Mouse (Mus musculus): Measurements from ENCODE around the gene Tmem120b.

Tmem120b gene

DNA sequence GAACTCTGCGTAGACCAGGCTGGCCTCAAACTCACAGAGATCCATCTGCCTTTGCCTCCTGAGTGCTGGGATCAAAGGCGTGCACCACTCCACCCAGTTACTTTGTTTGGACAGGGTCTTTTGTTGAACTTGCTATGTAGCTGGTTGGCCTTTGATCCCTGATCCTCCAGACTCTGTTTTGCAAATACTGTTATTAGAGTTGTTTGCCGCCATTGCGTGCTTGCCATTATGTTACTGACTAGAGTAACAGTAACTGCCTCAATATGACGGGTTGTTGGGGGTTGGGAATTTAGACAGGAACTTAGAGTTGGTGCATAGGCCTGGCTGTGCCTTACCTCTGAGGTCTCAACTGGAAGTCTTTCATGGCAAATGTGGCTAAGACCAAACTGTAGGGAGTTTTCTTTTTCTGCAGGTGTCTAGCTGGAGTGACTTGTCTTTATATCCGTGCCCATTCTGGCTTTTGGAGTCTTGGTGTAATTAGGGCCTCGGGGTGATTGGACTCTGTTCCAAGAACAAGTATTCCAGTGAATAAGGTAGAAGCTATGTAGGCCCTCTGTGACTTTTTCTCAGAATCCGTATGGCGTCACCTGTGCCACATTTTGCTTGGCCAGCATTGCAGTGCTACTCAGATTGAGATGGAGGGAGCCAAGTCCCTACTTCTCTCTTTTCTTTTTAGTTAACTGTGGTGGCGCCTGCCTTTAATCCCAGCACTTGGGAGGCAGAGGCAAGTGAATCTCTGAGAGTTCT is 22.5 kb downstream of the Tmem120b start:
- no peak for DNase-seq (ENCODE audit: low spot score in 2 of 2)

DNA sequence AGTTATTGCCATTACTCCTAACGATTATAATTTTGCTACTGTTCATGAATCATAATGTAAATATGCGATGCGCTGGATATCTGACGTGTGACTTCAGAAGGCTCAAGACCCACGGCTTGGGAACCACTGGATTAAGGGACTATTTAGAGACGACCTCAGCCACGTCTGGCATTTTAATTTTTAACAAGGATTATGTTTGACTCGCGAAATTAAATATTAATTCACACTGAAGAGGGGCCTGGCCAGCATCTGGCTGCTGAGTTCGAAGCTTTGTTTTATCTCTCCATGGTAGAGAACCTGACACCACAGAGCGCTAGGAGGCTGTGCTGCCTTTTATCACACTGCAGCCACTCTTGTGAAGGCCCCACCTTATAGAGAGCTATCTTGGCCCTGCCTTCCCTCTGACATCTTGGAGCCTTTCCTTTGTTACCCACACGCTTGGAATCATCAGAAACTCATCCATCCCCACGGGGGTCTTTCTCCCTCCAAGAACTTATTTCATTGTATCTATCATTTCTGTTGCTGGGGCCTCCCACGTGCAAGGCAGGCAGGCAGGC is 24.9 kb downstream of the Tmem120b start:
- no peak for DNase-seq (ENCODE audit: low spot score in 2 of 2)

DNA sequence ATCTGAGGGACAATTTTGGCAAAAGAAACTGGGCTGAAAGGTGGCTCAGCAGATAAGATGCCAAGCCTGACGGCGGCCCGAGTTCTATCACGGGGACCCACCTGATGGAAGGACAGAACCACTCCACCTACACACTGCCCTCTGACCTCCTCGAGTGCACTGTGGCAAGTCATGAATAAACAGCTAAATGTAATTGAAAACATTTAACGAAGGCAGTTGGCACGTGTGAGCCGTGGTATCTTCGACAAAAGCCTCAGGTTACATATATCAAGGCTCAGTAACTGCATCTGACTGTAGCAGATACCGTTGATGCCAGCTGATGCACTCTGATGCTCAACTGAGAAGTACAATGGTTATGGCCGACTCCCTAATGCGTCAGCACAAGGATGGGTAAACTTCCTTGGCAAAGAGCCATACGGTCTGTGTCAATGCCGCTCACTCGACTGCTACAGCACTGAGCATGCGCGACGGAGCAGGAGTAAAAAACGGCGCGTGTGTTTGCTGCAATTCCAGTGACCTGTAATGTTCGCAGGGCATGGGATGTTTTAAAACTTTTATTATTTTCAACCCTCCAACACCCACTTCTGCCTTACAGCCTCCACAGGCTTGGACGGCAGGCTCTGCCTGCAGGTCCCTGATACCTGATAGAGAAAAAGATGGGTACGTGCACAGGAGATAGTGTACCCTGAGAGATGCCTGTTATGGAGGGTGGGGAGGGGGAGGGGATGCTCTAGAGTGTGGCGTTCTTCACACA is 26.2 kb downstream of the Tmem120b start:
- DNase-seq (ENCODE audit: low spot score in 2 of 2) = peak; percentile 35 to 46

DNA sequence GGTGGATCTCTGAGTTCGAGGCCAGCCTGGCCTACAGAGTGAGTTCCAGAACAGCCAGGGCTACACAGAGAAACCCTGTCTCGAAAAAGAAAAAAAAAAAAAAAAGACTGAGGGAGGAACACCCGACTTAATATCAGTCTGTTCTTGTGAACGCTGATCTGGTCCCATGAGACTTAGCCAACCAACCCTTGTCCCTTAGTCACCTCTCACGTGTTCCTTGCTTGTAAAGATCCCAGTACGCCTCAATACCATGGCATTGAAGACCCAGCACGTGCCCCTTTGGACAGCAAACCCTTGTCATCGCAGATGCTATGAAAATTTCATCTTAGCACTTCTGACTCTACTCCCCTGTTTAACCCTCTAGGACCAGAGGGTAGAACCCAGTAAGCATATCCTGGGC is 28.1 kb downstream of the Tmem120b start:
- no peak for DNase-seq (ENCODE audit: low spot score in 2 of 2)

DNA sequence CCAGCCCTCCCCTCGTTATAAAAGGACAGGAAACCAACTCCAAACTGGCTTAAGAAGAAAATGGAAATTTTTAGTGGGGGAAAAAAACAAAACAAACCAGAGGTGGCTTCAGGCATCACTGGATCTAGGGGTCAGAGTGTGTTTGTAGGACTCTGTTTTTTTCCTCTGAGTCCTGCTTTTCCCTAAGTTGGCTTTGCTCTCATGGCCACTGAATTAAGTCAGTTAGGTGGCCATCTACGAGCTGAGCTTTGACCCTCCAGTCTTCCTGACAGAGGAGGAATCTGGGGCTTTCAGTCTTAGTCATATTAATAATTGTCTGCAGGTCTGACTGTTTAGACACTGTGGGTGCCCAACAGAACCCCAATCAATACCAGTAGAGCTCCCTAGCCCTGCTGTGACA is 30.3 kb downstream of the Tmem120b start:
- no peak for DNase-seq (ENCODE audit: low spot score in 2 of 2)

GRCm38 (mm10) chr5:123102376-123102775 is 34.2 kb downstream of the Tmem120b start:
- no peak for DNase-seq (ENCODE audit: low spot score in 2 of 2)

DNA sequence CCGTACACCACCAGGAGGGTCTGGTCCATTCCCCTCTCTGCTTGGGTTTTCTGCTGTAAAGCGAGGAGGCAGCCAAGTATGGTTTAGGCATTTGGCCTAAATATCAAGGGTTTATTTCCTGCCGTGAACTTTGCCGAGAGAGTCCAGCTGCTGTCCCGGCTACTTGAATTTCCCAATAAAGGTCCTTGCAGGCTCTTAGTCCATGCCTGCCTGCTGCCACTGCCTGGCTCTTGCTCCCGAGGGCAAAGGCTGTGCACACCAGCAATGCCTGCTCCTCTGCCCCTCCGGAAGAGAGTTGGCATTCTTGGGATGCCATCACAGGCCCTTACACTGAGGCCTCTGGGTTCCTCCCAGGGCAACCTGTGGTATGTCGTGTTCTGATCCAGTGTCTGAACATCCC is 35.3 kb downstream of the Tmem120b start:
- no peak for DNase-seq (ENCODE audit: low spot score in 2 of 2)

- DNase-seq (ENCODE audit: low spot score in 2 of 2) = no peak
Observed at GRCm38 (mm10) chr5:123104769-123105168, 36.6 kb downstream of the Tmem120b start.

- peak in 1 of 2 experiments; percentile 46 for DNase-seq (ENCODE audit: low spot score in 2 of 2)
Observed at GRCm38 (mm10) chr5:123109452-123110203, 41.4 kb downstream of the Tmem120b start.

DNA sequence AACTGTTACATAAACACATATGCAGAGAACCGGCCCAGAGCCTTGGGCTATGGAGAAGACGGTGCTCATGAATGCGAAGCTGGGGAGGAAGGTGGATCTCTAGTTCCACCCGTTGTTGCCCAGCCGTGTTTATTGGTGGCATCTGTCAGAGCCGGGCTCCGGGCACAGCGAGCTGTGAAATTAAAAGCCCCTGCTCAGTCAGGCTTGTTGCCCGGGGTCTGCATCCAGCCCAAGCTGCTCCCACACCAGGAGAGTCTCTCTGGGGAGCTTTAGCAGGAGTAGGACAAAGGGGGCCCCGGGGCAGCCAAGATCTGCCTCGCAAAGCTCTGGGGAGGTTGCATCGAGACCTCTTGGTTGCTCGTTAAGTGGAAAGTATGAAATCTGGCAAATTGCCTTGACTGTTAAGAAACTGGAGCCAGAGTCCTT is 42.1 kb downstream of the Tmem120b start:
- DNase-seq (ENCODE audit: low spot score in 2 of 2) = no peak

- no peak for DNase-seq (ENCODE audit: low spot score in 2 of 2)
Observed at GRCm38 (mm10) chr5:123114109-123114508, 45.9 kb downstream of the Tmem120b start.

- no peak for DNase-seq (ENCODE audit: low spot score in 2 of 2)
Observed at GRCm38 (mm10) chr5:123114924-123115323, 46.7 kb downstream of the Tmem120b start.

- DNase-seq (ENCODE audit: low spot score in 2 of 2) = no peak
Observed at GRCm38 (mm10) chr5:123116080-123116479, 47.9 kb downstream of the Tmem120b start.

GRCm38 (mm10) chr5:123117257-123117656 is 49.0 kb downstream of the Tmem120b start:
- DNase-seq (ENCODE audit: low spot score in 2 of 2) = peak; percentile 71 to 74

DNA sequence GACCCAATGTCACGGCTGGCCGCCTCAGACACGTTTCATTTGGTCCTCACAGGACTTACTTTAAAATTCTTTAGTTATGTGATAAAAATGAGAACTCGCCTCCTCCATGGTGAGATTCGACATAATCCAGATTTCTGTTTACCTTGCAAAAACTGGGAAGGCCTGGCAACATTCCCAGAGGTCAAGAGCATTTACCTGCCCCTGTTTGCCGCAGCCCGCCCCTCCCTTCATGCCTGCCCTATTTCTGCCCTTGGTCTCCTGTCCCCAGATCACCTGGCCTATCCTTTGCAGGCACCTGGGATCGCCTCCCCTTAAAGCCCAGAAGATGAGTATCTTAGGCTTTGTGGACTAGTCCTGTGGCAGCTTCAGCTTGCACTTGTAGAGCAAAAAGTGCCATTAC is 49.6 kb downstream of the Tmem120b start:
- no peak for DNase-seq (ENCODE audit: low spot score in 2 of 2)

- DNase-seq (ENCODE audit: low spot score in 2 of 2) = no peak
Observed at GRCm38 (mm10) chr5:123118826-123119225, 50.6 kb downstream of the Tmem120b start.

DNA sequence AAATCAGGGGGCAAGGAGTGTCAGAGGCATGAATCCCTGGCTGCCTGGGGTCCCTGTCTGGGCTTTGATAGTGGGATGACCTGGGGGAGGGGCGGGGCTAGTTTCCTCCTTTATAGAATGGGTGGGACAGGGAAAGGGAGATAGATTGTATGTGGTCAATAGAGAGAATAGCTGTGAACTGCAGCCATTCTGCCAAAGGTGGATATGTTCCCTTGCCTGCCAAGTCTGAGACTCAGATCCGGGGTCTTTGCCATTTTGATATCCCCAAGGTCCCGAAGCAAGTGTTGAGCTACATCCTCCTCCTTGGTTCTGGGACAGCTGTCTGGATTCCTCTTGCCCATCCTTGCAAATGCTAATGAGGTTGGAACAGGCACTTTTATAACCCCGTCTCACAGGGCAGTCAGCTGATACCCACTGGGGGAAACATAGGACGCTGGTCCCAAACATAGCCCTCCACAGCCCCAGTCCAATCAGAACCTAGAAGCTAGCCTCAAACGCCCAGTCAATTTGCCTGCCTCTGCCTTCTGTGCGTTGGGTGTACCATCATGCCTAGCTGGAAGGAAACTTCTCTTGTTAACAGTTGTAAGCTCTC is 52.5 kb downstream of the Tmem120b start:
- DNase-seq (ENCODE audit: low spot score in 2 of 2) = no peak

GRCm38 (mm10) chr5:123122181-123122580 is 54.0 kb downstream of the Tmem120b start:
- no peak for DNase-seq (ENCODE audit: low spot score in 2 of 2)

- no peak for DNase-seq (ENCODE audit: low spot score in 2 of 2)
Observed at GRCm38 (mm10) chr5:123125105-123125504, 56.9 kb downstream of the Tmem120b start.

GRCm38 (mm10) chr5:123125638-123126406 is 57.6 kb downstream of the Tmem120b start:
- DNase-seq (ENCODE audit: low spot score in 2 of 2) = no peak

- DNase-seq (ENCODE audit: low spot score in 2 of 2) = no peak
Observed at GRCm38 (mm10) chr5:123127031-123127430, 58.8 kb downstream of the Tmem120b start.

Measured in right cerebral cortex, adult 2 months (tissue).